Mouse (Mus musculus) lung, adult 2 months (tissue): ENCODE data around the gene Plek.

Experiments
- CTCF ChIP-seq: fragments of 200-500 bp; IDR thresholded peaks from 2 replicates; pipeline ENCODE4 v1.5.1; 2011; ENCODE audit warnings: mild to moderate bottlenecking, low read length, control low read depth; ENCODE audit not compliant: insufficient read depth
- POLR2A ChIP-seq: fragments of 200-500 bp; IDR thresholded peaks from 2 replicates; pipeline ENCODE4 v1.6.1; 2011; ENCODE audit warnings: low read depth, mild to moderate bottlenecking, control low read depth, low read length, borderline replicate concordance; ENCODE audit errors: extremely low read depth

DNA sequence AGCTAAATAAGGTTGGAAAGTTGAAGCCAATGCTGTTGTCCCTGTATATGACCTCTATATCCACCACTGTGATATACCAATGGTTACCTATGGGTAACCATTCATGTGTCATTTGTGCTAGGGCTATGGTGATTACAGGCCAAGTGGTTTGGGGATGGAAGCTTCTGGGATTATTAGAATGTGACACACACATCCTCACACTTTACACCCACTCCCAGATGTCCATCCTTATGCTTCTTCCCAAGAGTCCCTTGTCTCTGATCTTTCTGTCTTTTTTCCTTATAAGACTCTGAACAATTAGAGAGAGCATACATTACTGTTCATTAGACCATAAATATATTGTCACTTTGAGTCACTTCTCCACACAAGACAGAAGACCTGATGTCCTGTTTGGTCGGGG lies 79.1 kb downstream of the Plek start:
- TF ChIP-seq POLR2A (no peak), CTCF (no peak)
